Mouse (Mus musculus) right cerebral cortex, postnatal 10 days (tissue): ENCODE measurements at regions not wholly inside any gene's neighbourhood (a gene's known extent, or its start where the extent isn't known, plus 50 kb on each side); places are given as distances from the start of the nearest gene placed in this dataset.
"Not testable (repeated sequence)": the region's sequence is repeated elsewhere in the genome, so short reads cannot be mapped to it uniquely, and the experiment has no call there.

Source experiments
- DNase-seq, 2 experiments: peaks; one replicate each; pipeline ENCODE4 v3.0.0; 2021; ENCODE audit warnings: low spot score in 2 of 2

DNA sequence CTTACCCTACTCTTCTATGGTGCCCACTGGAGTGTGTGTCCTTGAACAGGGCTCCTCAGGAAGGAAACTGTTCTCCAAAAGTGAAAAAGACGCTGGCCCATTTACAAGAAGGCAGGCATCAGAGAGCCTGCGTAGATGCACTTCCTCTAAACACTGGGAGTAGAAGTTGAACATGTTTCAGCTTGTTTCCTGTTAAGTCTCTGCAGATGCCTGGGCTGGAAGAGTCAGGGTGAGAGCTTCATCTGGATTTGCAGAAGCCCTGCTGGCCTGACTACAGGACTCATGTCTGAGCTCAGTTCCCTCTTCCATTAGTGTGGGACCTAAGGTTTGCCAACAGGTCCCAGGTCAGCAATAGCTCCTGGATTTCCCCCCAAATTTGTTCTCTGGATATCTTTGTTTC, 54.7 kb upstream of the Nlrp1b start:
- peak; percentile 20 to 21 for DNase-seq

GRCm38 (mm10) chr11:71288243-71288642, 57.7 kb upstream of the Nlrp1b start:
- not testable (repeated sequence) for DNase-seq

- DNase-seq = no peak
Observed at GRCm38 (mm10) chr11:71289490-71289889, 59.0 kb upstream of the Nlrp1b start.

GRCm38 (mm10) chr11:71299479-71299878, 68.9 kb upstream of the Nlrp1b start:
- DNase-seq = no peak

GRCm38 (mm10) chr11:71323439-71323838, 92.9 kb upstream of the Nlrp1b start:
- no peak for DNase-seq

DNA sequence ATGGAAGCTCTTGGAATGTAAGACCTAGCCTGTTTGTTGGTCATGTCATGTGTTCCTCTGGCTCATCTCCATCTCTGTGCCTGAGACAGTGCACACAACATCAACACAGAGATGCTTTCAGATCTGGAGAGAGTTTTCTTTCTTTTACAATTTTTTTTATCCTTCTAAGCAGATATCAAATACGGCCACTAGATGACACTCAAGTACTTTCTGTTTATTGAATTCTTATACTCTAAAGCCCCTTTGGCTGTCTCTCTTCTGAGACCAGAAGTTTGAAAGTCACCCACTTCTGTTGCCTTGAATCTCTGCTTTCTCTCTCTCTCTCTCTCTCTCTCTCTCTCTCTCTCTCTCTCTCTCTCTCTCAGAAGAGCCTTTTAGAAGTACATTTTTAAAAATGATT, 106.9 kb upstream of the Nlrp1b start:
- DNase-seq = no peak

DNA sequence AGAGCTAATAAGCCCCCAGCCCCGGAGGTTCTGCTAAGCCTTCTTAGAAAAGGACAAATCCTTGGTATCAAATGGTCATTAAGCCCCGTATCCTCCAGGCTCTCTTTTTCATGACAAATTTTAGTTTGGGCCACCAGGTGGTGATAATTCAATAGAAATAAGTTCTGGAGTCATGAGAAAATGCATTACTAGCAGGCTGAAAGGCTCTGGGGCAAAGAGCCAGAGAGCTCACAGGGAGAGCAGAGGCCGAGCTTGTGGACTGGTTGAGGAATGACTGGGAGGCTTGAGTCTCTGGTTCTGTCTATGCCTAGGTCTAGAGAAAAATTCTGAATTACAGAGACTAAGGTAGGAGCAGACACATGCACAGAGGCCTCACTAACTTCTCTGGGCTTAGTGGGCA, 115.5 kb upstream of the Nlrp1b start:
- DNase-seq = peak; percentile 69 to 70

DNA sequence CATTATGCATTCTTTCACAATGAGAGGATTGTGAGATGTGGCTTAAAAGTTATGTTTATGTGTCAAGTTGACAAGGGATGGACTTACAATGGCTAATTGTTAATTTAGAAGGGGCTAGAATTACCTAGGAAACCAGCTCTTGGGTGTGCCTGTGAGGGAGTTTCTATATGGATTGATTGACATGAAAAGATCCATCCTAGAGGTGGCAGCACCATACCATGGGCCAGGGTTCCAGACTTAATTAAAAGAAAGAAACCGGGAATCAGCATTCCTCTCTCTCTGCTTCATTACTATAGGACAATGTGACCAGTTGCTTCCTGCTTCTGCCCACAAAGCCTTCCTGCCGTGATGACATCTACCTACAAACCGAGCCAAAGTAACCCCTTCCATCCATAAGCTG, 126.6 kb upstream of the Nlrp1b start:
- no peak for DNase-seq

GRCm38 (mm10) chr11:71360856-71361255, 130.3 kb upstream of the Nlrp1b start:
- DNase-seq = no peak

GRCm38 (mm10) chr11:71371871-71372270, 141.3 kb upstream of the Nlrp1b start:
- DNase-seq = peak; percentile 34 to 45

DNA sequence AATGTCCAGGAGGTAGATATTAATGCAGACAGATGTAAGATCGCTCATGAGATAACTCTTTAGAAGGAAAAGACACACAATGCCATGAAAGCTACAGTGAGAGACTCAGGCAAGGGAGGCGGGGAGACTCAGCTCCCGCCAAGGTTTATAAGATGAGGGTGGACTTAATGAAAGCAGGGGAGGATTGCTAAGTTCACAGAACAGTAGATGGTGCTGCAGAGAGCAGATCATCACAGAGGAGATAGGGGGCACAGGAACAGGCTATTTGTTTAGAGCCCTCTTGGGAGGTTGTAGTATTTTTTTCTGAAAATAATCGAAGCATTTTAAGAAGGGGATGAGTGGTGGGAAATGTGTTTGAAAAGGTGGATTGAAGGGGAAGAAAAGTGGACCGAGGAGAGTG, 144.6 kb upstream of the Nlrp1b start:
- no peak for DNase-seq

- DNase-seq = no peak
Observed at GRCm38 (mm10) chr11:71388411-71388810, 157.9 kb upstream of the Nlrp1b start.

GRCm38 (mm10) chr11:71389659-71390058, 159.1 kb upstream of the Nlrp1b start:
- peak; percentile 44 to 46 for DNase-seq

- no peak for DNase-seq
Observed at GRCm38 (mm10) chr11:71390151-71390550, 159.6 kb upstream of the Nlrp1b start.

GRCm38 (mm10) chr11:71390616-71391015, 160.1 kb upstream of the Nlrp1b start:
- no peak for DNase-seq

GRCm38 (mm10) chr11:71393406-71393805, 162.9 kb upstream of the Nlrp1b start:
- no peak for DNase-seq

DNA sequence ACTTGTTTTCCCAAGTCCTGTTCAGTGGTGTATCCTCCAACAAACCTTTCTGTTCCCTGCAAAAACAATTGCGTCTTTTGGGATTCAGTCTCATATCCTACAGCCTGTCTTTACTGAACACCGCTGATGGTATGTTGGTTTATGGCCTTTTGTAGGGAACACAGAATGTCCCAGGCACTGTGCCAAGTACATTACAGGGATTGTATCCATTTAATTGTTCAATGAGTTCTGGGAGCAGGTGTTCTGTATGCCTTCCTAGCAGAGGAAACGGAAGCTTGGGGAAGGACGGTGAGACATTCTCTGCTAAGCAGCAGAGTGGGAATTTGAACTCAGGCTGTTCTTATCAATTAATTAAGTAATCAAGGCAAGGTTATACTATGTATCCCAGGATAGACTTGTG, 164.5 kb upstream of the Nlrp1b start:
- DNase-seq = no peak

DNA sequence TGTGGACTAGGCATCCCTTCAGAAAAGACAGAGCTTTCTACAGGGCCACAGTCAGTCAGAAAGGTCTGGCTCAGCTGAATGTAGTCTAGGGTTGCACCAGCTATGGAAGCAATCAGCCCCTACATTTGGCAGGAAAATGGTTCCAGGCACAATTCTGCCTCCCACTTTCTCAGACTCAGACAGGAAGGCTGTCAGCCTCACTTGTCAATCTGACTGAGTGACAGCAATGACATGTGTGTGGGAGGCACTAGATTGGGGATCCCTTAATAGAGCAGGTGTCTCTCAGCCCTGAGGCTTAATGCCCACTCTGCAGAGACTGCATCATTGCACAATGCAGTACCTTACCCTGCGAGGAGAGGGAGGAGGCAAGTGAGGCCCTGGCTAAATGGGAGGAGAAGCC, 165.1 kb upstream of the Nlrp1b start:
- no peak for DNase-seq

DNA sequence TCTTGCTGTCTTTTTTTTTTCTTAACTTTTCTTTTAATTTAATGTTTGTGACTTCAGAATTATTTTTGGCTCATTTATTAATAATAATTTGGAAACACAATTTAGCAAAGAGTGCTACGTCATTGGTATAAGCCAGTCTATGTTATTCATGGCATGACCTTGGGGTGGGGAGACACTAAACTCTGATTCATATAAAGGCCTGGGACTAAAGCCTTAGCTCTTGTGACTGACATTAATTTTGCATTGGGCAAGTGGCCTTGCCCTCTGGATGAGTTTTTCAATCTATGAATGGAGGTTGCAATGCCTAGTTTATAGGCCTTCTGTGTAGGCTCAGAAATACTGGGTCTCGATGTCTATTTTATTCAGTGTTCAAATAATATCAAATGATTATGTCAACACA, 169.8 kb upstream of the Nlrp1b start:
- DNase-seq = no peak

- no peak for DNase-seq
Observed at GRCm38 (mm10) chr11:71401411-71402276, 171.1 kb upstream of the Nlrp1b start.

GRCm38 (mm10) chr11:71404361-71404760, 173.8 kb upstream of the Nlrp1b start:
- no peak for DNase-seq

- DNase-seq = no peak
Observed at GRCm38 (mm10) chr11:71407043-71407442, 176.5 kb upstream of the Nlrp1b start.

DNA sequence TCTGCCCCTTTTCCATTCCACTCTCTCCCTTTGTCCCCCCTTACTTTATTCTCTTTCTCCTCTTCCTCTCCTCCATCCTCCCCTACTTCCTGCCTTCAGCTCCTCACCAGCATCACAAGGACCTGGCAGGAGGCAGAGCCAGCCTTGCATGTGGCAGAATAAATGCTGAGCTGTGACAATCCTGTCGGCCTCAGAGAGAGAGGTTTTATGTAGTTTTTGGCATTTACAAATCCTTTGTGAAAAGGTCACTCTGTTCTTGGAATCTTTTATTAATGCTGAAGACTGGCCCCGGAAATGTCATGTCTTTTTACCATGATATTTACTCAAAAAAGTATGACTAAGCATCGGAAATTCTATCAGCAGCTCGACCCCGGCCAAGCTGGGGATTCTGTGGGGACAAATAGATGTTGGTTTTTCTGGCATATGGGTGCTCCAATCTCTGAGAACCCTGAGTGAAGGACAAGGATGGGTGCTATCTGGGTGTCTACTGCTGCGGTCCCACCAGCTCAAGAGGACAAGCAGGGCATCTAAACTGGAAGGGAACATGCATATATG, 178.8 kb upstream of the Nlrp1b start:
- no peak for DNase-seq
